Mouse (Mus musculus) embryonic facial prominence, embryonic 14.5 days (tissue): Measurements from ENCODE around the gene Nek11. TPM values are rescaled to one million over a fixed set of nuclear protein-coding genes. Genes with fewer than 3 reads are reported as not detected.
"Not testable (repeated sequence)": the region's sequence is repeated elsewhere in the genome, so short reads cannot be mapped to it uniquely, and the experiment has no call there.

Experiments used
- ATAC-seq: fragments of 200-750 bp; cut with Nextera tagmentation; 2 replicates; pipeline ENCODE4 v1.8.0; 2017; ENCODE audit warnings: low read depth, moderate number of reproducible peaks, moderate TSS enrichment
- DNase-seq: peaks from one replicate; pipeline ENCODE4 v3.0.0-alpha.2; 2015; ENCODE audit warnings: low spot score
- H3K27ac ChIP-seq: fragments of 300-500 bp; sonication (generic); replicated peaks from 2 replicates; pipeline ENCODE4 v1.5.1; 2014; ENCODE audit warnings: low read depth, mild to moderate bottlenecking, low read length, moderate library complexity
- H3K27me3 ChIP-seq: fragments of 300-500 bp; sonication (generic); replicated peaks from 2 replicates; pipeline ENCODE4 v1.6.1; 2014; ENCODE audit warnings: low read length; ENCODE audit not compliant: control insufficient read depth, insufficient read depth
- H3K36me3 ChIP-seq: fragments of 300-500 bp; sonication (generic); 2 replicates; pipeline ENCODE4 v1.6.1; 2014; ENCODE audit warnings: low read length, mixed read lengths; ENCODE audit not compliant: control insufficient read depth, insufficient read depth
- H3K4me1 ChIP-seq: fragments of 300-500 bp; sonication (generic); 2 replicates; pipeline ENCODE4 v1.6.1; 2014; ENCODE audit warnings: antibody characterized with exemption, low read length; ENCODE audit not compliant: control insufficient read depth, insufficient read depth
- H3K4me2 ChIP-seq: fragments of 300-500 bp; sonication (generic); 2 replicates; pipeline ENCODE4 v1.6.1; 2014; ENCODE audit warnings: low read depth, mild to moderate bottlenecking, low read length, moderate library complexity, mixed read lengths
- H3K4me3 ChIP-seq: fragments of 300-500 bp; sonication (generic); 2 replicates; pipeline ENCODE4 v1.5.1; 2014; ENCODE audit warnings: low read depth, mild to moderate bottlenecking, low read length
- H3K9ac ChIP-seq: fragments of 300-500 bp; sonication (generic); 2 replicates; pipeline ENCODE4 v1.6.1; 2014; ENCODE audit warnings: low read depth, mild to moderate bottlenecking, low read length, moderate library complexity, mixed read lengths
- H3K9me3 ChIP-seq: fragments of 300-500 bp; sonication (generic); 2 replicates; pipeline ENCODE4 v1.6.1; 2016; ENCODE audit warnings: low read length; ENCODE audit not compliant: control insufficient read depth
- WGBS: fragments of 180-500 bp; shearing (Covaris S2); extraction: QIAGEN DNeasy Blood & Tissue Kit; methylation state at CpG from one replicate; pipeline ENCODE4 v1.1.7; 2014; 5-methylcytosine and 5-hydroxymethylcytosine counted together
- polyA plus RNA-seq: library from polyadenylated mRNA; unstranded; fragments of >200 nt; fragmentation: Nextera tagmentation; extraction: Ambion mirVana; gene quantifications from 2 replicates; pipeline ENCODE4 v1.2.1, GENCODE M21; 2014

Gene Nek11
- polyA plus RNA-seq, 1 experiment from 2014 or later = 1.2 TPM

DNA sequence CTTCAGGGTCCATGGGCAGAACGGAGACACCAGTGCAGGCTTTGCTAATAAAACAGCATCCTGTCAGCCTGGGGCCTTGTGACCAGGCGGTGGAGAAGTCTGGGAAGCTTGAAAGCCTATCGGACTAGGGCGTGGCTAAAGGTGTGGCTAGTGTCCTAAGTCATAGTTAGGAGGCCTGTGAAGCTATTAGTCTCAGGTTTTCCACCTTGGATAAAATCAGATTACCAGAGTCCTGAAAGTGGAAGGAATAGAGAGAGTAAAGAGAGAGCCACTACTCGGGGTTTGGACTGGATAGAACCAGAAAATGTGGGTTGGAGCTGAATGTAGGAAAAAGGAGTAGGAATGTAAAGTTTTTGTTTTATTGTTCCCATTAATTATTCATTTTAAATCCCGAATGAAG, 250.3 kb downstream of the Nek11 start, which contains the start of gene 1700080E11Rik:
1700080E11Rik (minus strand) TSS at position 101 of the 400 bp plus-strand sequence.
- H3K9ac ChIP-seq = no peak within 1 kb of the TSS
- no peaks in the 10 kb centered on the region for H3K4me1 ChIP-seq
- no peak for DNase-seq
- 77% methylated on average over 6 of the region's 6 CpGs for WGBS
- no peak within 1 kb of the TSS for H3K4me2 ChIP-seq
- no peaks in the 10 kb centered on the region for H3K27me3 ChIP-seq
- H3K4me3 ChIP-seq = no peak within 1 kb of the TSS
- no peak within 1 kb of the TSS for H3K27ac ChIP-seq
- ATAC-seq = no peak
- H3K9me3 ChIP-seq = no peaks in the 10 kb centered on the region
- no peaks in the 10 kb centered on the region for H3K36me3 ChIP-seq

DNA sequence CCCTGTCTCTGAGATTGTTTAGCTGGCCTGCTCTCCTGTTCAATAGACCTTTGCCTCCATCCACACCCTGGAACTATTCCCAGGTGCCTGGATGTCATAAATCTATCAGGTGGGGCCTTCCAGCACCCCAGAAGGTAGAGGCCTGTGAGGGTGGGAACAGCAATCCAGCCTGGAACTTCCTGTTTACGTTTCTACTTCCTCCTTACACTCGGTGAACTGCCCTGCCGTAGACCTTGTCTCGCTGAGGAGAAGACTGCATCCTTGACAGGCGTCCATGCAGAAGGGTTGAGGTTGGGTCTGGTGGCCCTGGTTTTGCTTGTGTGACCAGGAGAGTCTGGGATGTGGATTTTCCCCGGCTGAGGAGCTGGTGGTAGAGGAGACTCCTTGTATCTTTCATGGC, 256.1 kb downstream of the Nek11 start:
- 67% methylated on average over 6 of the region's 6 CpGs for WGBS
- DNase-seq = no peak
- Histone ChIP-seq H3K9me3 (no peaks in the 10 kb centered on the region), H3K27ac (no peak overlapping the region), H3K27me3 (no peaks in the 10 kb centered on the region), H3K4me1 (no peaks in the 10 kb centered on the region), H3K4me2 (no peak overlapping the region), H3K9ac (no peak overlapping the region), H3K4me3 (no peak overlapping the region), H3K36me3 (no peaks in the 10 kb centered on the region)
- no peak for ATAC-seq

DNA sequence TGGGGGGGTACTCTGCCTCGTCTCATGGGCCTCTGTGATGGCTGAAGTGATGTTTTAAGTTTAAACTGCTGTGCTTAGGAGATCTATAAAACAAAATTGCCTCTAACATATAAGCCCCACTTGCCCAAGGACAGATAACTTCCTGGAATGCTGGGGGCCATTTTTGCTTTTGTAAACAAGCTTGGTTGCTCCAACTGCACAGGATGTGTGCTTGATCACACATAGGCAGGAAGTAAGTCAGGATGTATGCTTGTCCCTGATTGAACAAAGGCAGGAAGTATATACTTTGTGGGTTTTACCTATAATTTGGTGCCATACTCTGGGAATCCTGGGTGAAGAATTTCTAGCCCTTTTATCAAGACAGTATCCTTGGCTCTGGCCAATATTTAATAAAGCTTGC, 258.9 kb downstream of the Nek11 start:
- Histone ChIP-seq H3K9ac (no peak overlapping the region), H3K27me3 (no peaks in the 10 kb centered on the region), H3K9me3 (no peaks in the 10 kb centered on the region), H3K36me3 (no peaks in the 10 kb centered on the region), H3K27ac (no peak overlapping the region), H3K4me1 (peaks cover 4% of the 10 kb centered on the region), H3K4me3 (no peak overlapping the region), H3K4me2 (no peak overlapping the region)
- DNase-seq (no peak), ATAC-seq (no peak)
- WGBS = 46% methylated on average over 1 of the region's 1 CpGs

DNA sequence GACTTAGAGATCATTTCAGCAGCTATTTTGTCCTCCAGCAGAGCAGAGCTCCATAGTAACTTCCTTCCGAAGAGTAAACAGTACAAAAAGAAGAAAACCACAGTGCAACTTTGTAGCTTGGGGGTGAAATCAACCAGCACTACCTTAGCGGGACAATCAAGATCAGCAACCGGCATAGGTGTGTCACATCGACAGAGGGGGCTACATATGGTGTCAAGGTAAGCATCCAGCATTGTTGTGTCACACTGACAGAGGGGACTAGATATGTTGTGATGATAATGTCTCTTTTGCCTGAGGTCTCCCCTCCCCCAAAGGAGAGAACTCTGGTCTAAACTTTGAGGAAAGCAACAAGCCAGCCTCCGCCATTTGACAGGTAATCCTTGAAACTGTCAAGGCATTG, 260.8 kb downstream of the Nek11 start:
- Histone ChIP-seq H3K27ac (no peak overlapping the region), H3K4me2 (no peak overlapping the region), H3K4me3 (no peak overlapping the region), H3K36me3 (no peaks in the 10 kb centered on the region), H3K9me3 (no peaks in the 10 kb centered on the region), H3K27me3 (no peaks in the 10 kb centered on the region), H3K9ac (no peak overlapping the region), H3K4me1 (peaks cover 9% of the 10 kb centered on the region)
- no peak for ATAC-seq
- 87% methylated on average over 5 of the region's 5 CpGs for WGBS
- no peak for DNase-seq

DNA sequence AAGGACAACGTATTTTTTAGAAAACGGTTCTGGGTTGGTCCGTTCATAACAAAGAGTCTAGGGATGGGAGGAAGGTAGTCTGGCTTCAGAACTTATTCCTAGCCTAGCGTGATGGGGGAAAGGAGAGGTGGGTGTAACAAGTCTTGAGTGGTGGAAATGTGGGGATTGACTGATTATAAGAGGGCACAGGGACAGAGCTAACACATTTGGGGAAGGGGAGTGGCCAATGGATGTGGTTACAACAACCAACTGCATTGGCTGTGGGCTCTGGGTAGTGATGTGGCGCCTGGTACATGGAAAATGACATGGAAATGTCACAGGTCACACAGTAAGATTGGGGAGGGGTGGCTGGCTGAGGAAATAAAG, 263.3 kb downstream of the Nek11 start:
- ATAC-seq = no peak
- WGBS = 18% methylated on average over 5 of the region's 5 CpGs
- no peak overlapping the region for H3K27ac ChIP-seq
- H3K36me3 ChIP-seq = no peaks in the 10 kb centered on the region
- H3K4me3 ChIP-seq = peak overlapping the region; percentile 73
- peak overlapping the region; percentile 87 for H3K4me2 ChIP-seq
- H3K27me3 ChIP-seq = no peaks in the 10 kb centered on the region
- peaks cover 9% of the 10 kb centered on the region for H3K4me1 ChIP-seq
- H3K9ac ChIP-seq = peak overlapping the region; percentile 73; the same call in 1 of the 2 replicates
- no peak for DNase-seq
- no peaks in the 10 kb centered on the region for H3K9me3 ChIP-seq

DNA sequence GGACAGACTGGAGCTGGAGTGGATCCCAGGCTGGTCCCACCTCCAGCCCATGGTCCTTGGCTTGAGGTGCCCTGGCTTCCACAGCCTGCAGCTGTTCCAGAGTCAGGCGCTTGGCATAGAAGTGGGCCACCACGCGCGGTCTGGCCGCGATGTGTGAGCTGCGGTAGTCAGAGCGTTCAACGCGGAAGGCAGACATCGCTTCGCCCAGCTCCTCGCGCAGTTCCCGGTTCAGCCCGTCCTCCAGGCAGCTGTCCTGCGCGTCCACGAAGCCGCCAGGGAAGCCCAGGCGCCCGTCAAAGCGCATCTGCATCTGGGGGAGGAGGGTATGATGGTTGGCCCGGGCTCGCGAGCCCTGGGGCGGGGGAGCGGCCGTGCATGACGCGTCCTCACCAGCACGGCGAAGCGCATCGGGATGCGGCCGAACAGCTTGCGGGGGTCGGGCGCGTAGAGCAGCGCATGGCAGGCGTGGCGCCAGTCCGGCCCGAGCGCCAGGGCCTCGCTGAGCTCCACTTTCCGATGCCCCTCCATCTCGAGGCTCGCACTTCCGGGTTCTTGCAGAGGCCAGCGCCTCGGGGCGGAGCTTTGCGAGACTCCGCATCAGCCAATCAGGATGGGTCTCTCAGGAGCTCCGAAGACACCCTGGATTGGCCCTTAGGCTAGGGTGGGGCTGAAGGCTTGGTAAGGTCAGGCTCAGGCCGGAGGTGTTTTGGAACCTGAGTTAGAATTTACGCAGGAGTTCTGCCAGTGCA, 263.9 kb downstream of the Nek11 start, which contains the start of gene Nudt16:
Nudt16 (minus strand) TSS at position 572 of the 749 bp plus-strand sequence.
- peaks cover 9% of the 10 kb centered on the region for H3K4me1 ChIP-seq
- no peaks in the 10 kb centered on the region for H3K9me3 ChIP-seq
- DNase-seq (peak; percentile 97), ATAC-seq (peak; percentile 98)
- peak within 1 kb of the TSS; percentile 73 for H3K4me3 ChIP-seq
- no peaks in the 10 kb centered on the region for H3K36me3 ChIP-seq
- peak within 1 kb of the TSS; percentile 73 for H3K9ac ChIP-seq
- peak within 1 kb of the TSS; percentile 87 for H3K4me2 ChIP-seq
- H3K27me3 ChIP-seq = no peaks in the 10 kb centered on the region
- under 1% methylated on average over 57 of the region's 60 CpGs for WGBS
- H3K27ac ChIP-seq = peak within 1 kb of the TSS; percentile 74

DNA sequence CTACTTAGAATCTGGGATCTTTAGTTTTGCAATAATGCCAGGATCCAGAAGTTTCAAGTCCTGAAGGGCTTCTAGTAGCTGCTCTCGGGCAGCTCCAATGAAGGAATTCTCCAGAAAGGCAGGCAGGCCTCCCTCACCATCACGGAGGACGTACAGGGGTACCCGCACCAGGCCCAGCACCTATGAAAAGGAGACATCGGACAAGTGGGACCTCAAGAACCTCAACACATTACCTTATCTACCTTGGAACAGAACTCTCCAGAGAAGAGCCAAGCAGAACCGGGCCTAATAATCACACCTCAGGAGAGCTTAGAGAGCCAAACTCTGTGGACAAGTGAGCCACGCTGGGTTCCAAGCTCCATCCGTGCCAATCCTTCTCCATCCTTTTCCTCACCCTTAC, 265.0 kb downstream of the Nek11 start:
- ATAC-seq (no peak), DNase-seq (no peak)
- Histone ChIP-seq H3K36me3 (no peaks in the 10 kb centered on the region), H3K4me2 (no peak overlapping the region), H3K27me3 (no peaks in the 10 kb centered on the region), H3K4me3 (no peak overlapping the region), H3K9ac (no peak overlapping the region), H3K9me3 (no peaks in the 10 kb centered on the region), H3K27ac (no peak overlapping the region), H3K4me1 (peaks cover 9% of the 10 kb centered on the region)
- WGBS = 92% methylated on average over 8 of the region's 8 CpGs

DNA sequence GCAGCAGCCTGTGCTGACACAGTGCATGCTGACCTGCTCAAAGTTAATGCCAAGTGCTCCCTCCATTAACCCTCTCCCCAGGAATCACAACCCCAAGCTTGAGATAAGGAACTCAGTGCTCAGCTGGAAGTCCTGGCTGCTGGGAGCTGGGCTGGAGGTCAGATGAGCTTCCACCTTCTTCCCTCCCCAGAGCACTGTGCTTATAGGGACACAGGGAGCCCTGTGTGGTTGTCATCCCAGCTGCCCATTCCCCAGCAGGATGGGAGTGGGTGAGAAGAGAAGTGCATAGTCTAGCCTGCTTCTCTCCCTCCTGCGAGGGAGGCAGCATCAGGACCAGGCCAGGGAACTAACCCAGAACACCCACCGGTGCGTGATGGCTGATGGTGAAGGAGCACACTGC, 270.1 kb downstream of the Nek11 start:
- H3K27me3 ChIP-seq, H3K4me3 ChIP-seq, H3K9me3 ChIP-seq, H3K9ac ChIP-seq, H3K4me2 ChIP-seq, H3K27ac ChIP-seq, H3K36me3 ChIP-seq, H3K4me1 ChIP-seq, DNase-seq, ATAC-seq: not testable (repeated sequence)
- WGBS = 80% methylated on average over 3 of the region's 3 CpGs
